Mouse (Mus musculus) stomach, embryonic 14.5 days (tissue): ENCODE measurements around the gene Adamtsl4. TPM values are rescaled to one million over a fixed set of nuclear protein-coding genes. Genes with fewer than 3 reads are reported as not detected.
A peak's percentile ranks its signal among the peaks of the same experiment; 100 is the strongest.

Source experiments
- ATAC-seq: fragments of 200-750 bp; cut with Nextera tagmentation; 2 replicates; pipeline ENCODE4 v1.8.0; 2017; ENCODE audit warnings: low read depth, moderate TSS enrichment; ENCODE audit not compliant: insufficient number of reproducible peaks, insufficient read depth, low FRiP score
- H3K27ac ChIP-seq: fragments of 300-500 bp; sonication (generic); 2 replicates; pipeline ENCODE4 v1.5.1; 2014; ENCODE audit warnings: mild to moderate bottlenecking, low read length, moderate library complexity, mixed read lengths
- H3K27me3 ChIP-seq: fragments of 300-500 bp; sonication (generic); 2 replicates; pipeline ENCODE4 v1.6.1; 2014; ENCODE audit warnings: low read length, control low read depth, mixed read lengths; ENCODE audit not compliant: control insufficient read depth, insufficient read depth
- H3K36me3 ChIP-seq: fragments of 300-500 bp; sonication (generic); 2 replicates; pipeline ENCODE4 v1.6.1; 2014; ENCODE audit warnings: mild to moderate bottlenecking, control low read depth, low read length, moderate library complexity, mixed read lengths; ENCODE audit not compliant: control insufficient read depth, insufficient read depth
- H3K4me1 ChIP-seq: fragments of 300-500 bp; sonication (generic); 2 replicates; pipeline ENCODE4 v1.6.1; 2014; ENCODE audit warnings: low read length, control low read depth, mixed read lengths; ENCODE audit not compliant: control insufficient read depth, insufficient read depth
- H3K4me2 ChIP-seq: fragments of 300-500 bp; sonication (generic); replicated peaks from 2 replicates; pipeline ENCODE4 v1.6.1; 2014; ENCODE audit warnings: low read depth, low read length, control low read depth
- H3K4me3 ChIP-seq: fragments of 300-500 bp; sonication (generic); 2 replicates; pipeline ENCODE4 v1.5.1; 2014; ENCODE audit warnings: low read depth, low read length, control low read depth
- H3K9ac ChIP-seq: fragments of 300-500 bp; sonication (generic); replicated peaks from 2 replicates; pipeline ENCODE4 v1.6.1; 2014; ENCODE audit warnings: low read depth, mild to moderate bottlenecking, control low read depth, low read length, moderate library complexity, mixed read lengths
- H3K9me3 ChIP-seq: fragments of 300-500 bp; sonication (generic); 2 replicates; pipeline ENCODE4 v1.6.1; 2016; ENCODE audit warnings: low read depth, low read length, control low read depth; ENCODE audit not compliant: control insufficient read depth
- WGBS: fragments of 180-500 bp; shearing (Covaris S2); extraction: QIAGEN DNeasy Blood & Tissue Kit; methylation state at CpG from one replicate; pipeline ENCODE4 v1.1.7; 2014; 5-methylcytosine and 5-hydroxymethylcytosine counted together
- polyA plus RNA-seq: library from polyadenylated mRNA; unstranded; fragments of >200 nt; fragmentation: Nextera tagmentation; extraction: Ambion mirVana; gene quantifications from 2 replicates; pipeline ENCODE4 v1.2.1, GENCODE M21; 2014

Adamtsl4 gene
- polyA plus RNA-seq, result 3.1 and 5.3 TPM in 2 replicates

GRCm38 (mm10) chr3:95687524-95688421 is at the start of gene Adamtsl4:
Gene Adamtsl4, minus strand, starts transcription at chr3:95687917.
- peaks cover 31% of the 10 kb centered on the region for H3K4me1 ChIP-seq
- peak within 1 kb of the TSS; percentile 84 for H3K27ac ChIP-seq
- peak within 1 kb of the TSS; percentile 40 for H3K4me3 ChIP-seq
- peak; percentile 62; the same call in 1 of the 2 replicates for ATAC-seq
- peak within 1 kb of the TSS; percentile 87 for H3K4me2 ChIP-seq
- no peaks in the 10 kb centered on the region for H3K36me3 ChIP-seq
- no peaks in the 10 kb centered on the region for H3K27me3 ChIP-seq
- 4% methylated on average over 48 of the region's 50 CpGs for WGBS
- no peaks in the 10 kb centered on the region for H3K9me3 ChIP-seq
- peak within 1 kb of the TSS; percentile 32; the same call in 1 of the 2 replicates for H3K9ac ChIP-seq

GRCm38 (mm10) chr3:95735071-95735670 is 47.5 kb upstream of the Adamtsl4 start:
- Histone ChIP-seq H3K4me2 (no peak overlapping the region), H3K9me3 (no peaks in the 10 kb centered on the region), H3K27me3 (no peaks in the 10 kb centered on the region), H3K4me3 (no peak overlapping the region), H3K27ac (no peak overlapping the region), H3K4me1 (0 out of 2 replicates have a peak, but pooled peaks cover 18% of the 10 kb centered on the region), H3K36me3 (peaks cover 6% of the 10 kb centered on the region; the same call in 1 of the 2 replicates), H3K9ac (no peak overlapping the region)
- WGBS, result 83% methylated on average over 12 of the region's 12 CpGs
- ATAC-seq, result no peak

- Histone ChIP-seq H3K27me3 (no peaks in the 10 kb centered on the region), H3K36me3 (0 out of 2 replicates have a peak, but pooled peaks cover 2% of the 10 kb centered on the region), H3K9ac (no peak overlapping the region), H3K4me1 (0 out of 2 replicates have a peak, but pooled peaks cover 12% of the 10 kb centered on the region), H3K27ac (no peak overlapping the region), H3K4me2 (no peak overlapping the region), H3K4me3 (no peak overlapping the region), H3K9me3 (no peaks in the 10 kb centered on the region)
- no peak for ATAC-seq
- 70% methylated on average over 13 of the region's 13 CpGs for WGBS
Observed at GRCm38 (mm10) chr3:95734092-95734702, 46.5 kb upstream of the Adamtsl4 start.

- H3K9ac ChIP-seq, result 0 out of 2 replicates have a peak overlapping the region, but pooled peaks have one; percentile 10
- no peak for ATAC-seq
- H3K4me1 ChIP-seq, result 0 out of 2 replicates have a peak, but pooled peaks cover 8% of the 10 kb centered on the region
- 0 out of 2 replicates have a peak, but pooled peaks cover 2% of the 10 kb centered on the region for H3K36me3 ChIP-seq
- H3K27me3 ChIP-seq, result no peaks in the 10 kb centered on the region
- 80% methylated on average over 11 of the region's 11 CpGs for WGBS
- H3K4me3 ChIP-seq, result no peak overlapping the region
- no peaks in the 10 kb centered on the region for H3K9me3 ChIP-seq
- H3K27ac ChIP-seq, result no peak overlapping the region
- H3K4me2 ChIP-seq, result no peak overlapping the region
Observed at GRCm38 (mm10) chr3:95732744-95733521, 45.2 kb upstream of the Adamtsl4 start.

GRCm38 (mm10) chr3:95732297-95732696 is 44.6 kb upstream of the Adamtsl4 start:
- no peak overlapping the region for H3K4me3 ChIP-seq
- no peak for ATAC-seq
- H3K27ac ChIP-seq, result no peak overlapping the region
- H3K4me1 ChIP-seq, result 0 out of 2 replicates have a peak, but pooled peaks cover 8% of the 10 kb centered on the region
- no peaks in the 10 kb centered on the region for H3K9me3 ChIP-seq
- H3K4me2 ChIP-seq, result no peak overlapping the region
- H3K36me3 ChIP-seq, result 0 out of 2 replicates have a peak, but pooled peaks cover 2% of the 10 kb centered on the region
- no peaks in the 10 kb centered on the region for H3K27me3 ChIP-seq
- WGBS, result 96% methylated on average over 9 of the region's 9 CpGs
- 0 out of 2 replicates have a peak overlapping the region, but pooled peaks have one; percentile 10 for H3K9ac ChIP-seq

GRCm38 (mm10) chr3:95731802-95732201 is 44.1 kb upstream of the Adamtsl4 start:
- H3K4me2 ChIP-seq, result no peak overlapping the region
- 0 out of 2 replicates have a peak, but pooled peaks cover 8% of the 10 kb centered on the region for H3K4me1 ChIP-seq
- 0 out of 2 replicates have a peak, but pooled peaks cover 2% of the 10 kb centered on the region for H3K36me3 ChIP-seq
- H3K4me3 ChIP-seq, result no peak overlapping the region
- no peak overlapping the region for H3K27ac ChIP-seq
- no peaks in the 10 kb centered on the region for H3K27me3 ChIP-seq
- ATAC-seq, result no peak
- H3K9me3 ChIP-seq, result no peaks in the 10 kb centered on the region
- 91% methylated on average over 4 of the region's 4 CpGs for WGBS
- H3K9ac ChIP-seq, result no peak overlapping the region

GRCm38 (mm10) chr3:95730431-95730830 is 42.7 kb upstream of the Adamtsl4 start:
- no peaks in the 10 kb centered on the region for H3K9me3 ChIP-seq
- no peak overlapping the region for H3K27ac ChIP-seq
- H3K4me1 ChIP-seq, result 0 out of 2 replicates have a peak, but pooled peaks cover 8% of the 10 kb centered on the region
- no peaks in the 10 kb centered on the region for H3K27me3 ChIP-seq
- H3K36me3 ChIP-seq, result 0 out of 2 replicates have a peak, but pooled peaks cover 2% of the 10 kb centered on the region
- H3K4me3 ChIP-seq, result no peak overlapping the region
- WGBS, result 55% methylated on average over 7 of the region's 7 CpGs
- ATAC-seq, result no peak
- no peak overlapping the region for H3K9ac ChIP-seq
- H3K4me2 ChIP-seq, result no peak overlapping the region
